Mouse (Mus musculus) embryonic fibroblast, embryonic 13.5 days (primary cell): ENCODE data around the gene Gm45623.

Experiments used
- CTCF ChIP-seq: IDR thresholded peaks from 2 replicates; pipeline ENCODE4 v1.5.1; 2011; ENCODE audit warnings: mild to moderate bottlenecking, control low read depth, low read length, moderate library complexity, borderline replicate concordance; ENCODE audit not compliant: insufficient read depth
- POLR2A ChIP-seq: IDR thresholded peaks from 2 replicates; pipeline ENCODE4 v1.6.1; 2011; ENCODE audit warnings: low read depth, mild to moderate bottlenecking, control low read depth, low read length, moderate library complexity

- TF ChIP-seq CTCF (no peak), POLR2A (no peak)
These were observed 28.1 kb upstream of the Gm45623 start for GRCm38 (mm10) chr13:56781697-56782096.
